Mouse (Mus musculus) kidney, adult 2 months (tissue): ENCODE data around the gene Vstm4. TPM values are rescaled to one million over a fixed set of nuclear protein-coding genes. Genes with fewer than 3 reads are reported as not detected.

Experiments
- DNase-seq: peaks from one replicate; pipeline ENCODE4 v3.0.0; 2021
- H3K27ac ChIP-seq: fragments of 200-500 bp; 2 replicates; pipeline ENCODE4 v1.5.1; 2012; ENCODE audit warnings: low read depth, low read length, control low read depth, inconsistent platforms; ENCODE audit not compliant: insufficient read depth
- H3K27me3 ChIP-seq: fragments of 200-500 bp; replicated peaks from 2 replicates; pipeline ENCODE4 v1.6.1; 2012; ENCODE audit warnings: mild to moderate bottlenecking, moderate library complexity, low read length, inconsistent platforms; ENCODE audit not compliant: control insufficient read depth, insufficient read depth
- H3K36me3 ChIP-seq: fragments of 200-500 bp; 2 replicates; pipeline ENCODE4 v1.6.1; 2012; ENCODE audit warnings: mild to moderate bottlenecking, moderate library complexity, low read length, inconsistent platforms; ENCODE audit not compliant: control insufficient read depth, insufficient read depth
- H3K4me1 ChIP-seq: fragments of 200-500 bp; 2 replicates; pipeline ENCODE4 v1.6.1; 2011; ENCODE audit warnings: low read length; ENCODE audit not compliant: control insufficient read depth, insufficient read depth
- H3K4me3 ChIP-seq: fragments of 200-500 bp; 2 replicates; pipeline ENCODE4 v1.5.1; 2011; ENCODE audit warnings: mild to moderate bottlenecking, low read depth, low read length, control low read depth; ENCODE audit not compliant: insufficient read depth
- CTCF ChIP-seq: fragments of 200-500 bp; conservative IDR thresholded peaks from 2 replicates; pipeline ENCODE4 v1.5.1; 2011; ENCODE audit warnings: low read depth, mild to moderate bottlenecking, control low read depth, low read length, moderate library complexity, mixed read lengths; ENCODE audit not compliant: insufficient read depth, insufficient read length
- POLR2A ChIP-seq: fragments of 200-500 bp; IDR thresholded peaks from one replicate; pipeline ENCODE4 v1.6.1; 2011; ENCODE audit warnings: low read depth, low read length, control low read depth
- WGBS: fragments of 180-500 bp; shearing (Covaris S2); methylation state at CpG from one replicate; pipeline ENCODE4 v1.1.7; 2018; 5-methylcytosine and 5-hydroxymethylcytosine counted together
- polyA plus RNA-seq: library from polyadenylated mRNA; depleted of rRNA; stranded (reverse); fragments of >200 nt; gene quantifications from 2 replicates; pipeline ENCODE4 v1.2.3, GENCODE M21; 2012

The Vstm4 gene
- polyA plus RNA-seq, 1 experiment = 8.3 TPM

DNA sequence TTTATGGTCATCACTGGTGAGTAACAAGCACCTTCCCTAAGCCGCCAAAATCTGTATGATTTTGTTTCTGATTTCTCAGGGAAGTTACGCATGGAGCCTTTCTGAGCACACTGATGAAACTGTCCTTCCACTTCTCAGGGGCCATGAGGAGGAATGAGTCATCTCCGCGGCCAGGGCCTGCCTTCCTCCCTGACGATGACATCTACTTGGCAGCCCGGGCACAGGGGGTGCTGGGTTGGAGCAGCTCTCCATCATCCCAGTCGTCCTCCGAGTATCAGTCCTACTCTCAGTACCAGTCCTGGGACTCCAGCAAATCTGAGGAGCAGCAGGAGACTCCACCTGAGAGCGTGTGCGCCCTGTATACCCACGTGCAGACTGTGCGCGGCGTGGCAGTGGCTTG, 21.4 kb upstream of the Vstm4 start:
- Histone ChIP-seq H3K4me3 (no peak overlapping the region), H3K27me3 (no peaks in the 10 kb centered on the region), H3K36me3 (no peaks in the 10 kb centered on the region), H3K27ac (no peak overlapping the region), H3K4me1 (no peaks in the 10 kb centered on the region)
- TF ChIP-seq CTCF (no peak), POLR2A (no peak)
- DNase-seq = no peak
- WGBS = 85% methylated on average over 14 of the region's 14 CpGs

DNA sequence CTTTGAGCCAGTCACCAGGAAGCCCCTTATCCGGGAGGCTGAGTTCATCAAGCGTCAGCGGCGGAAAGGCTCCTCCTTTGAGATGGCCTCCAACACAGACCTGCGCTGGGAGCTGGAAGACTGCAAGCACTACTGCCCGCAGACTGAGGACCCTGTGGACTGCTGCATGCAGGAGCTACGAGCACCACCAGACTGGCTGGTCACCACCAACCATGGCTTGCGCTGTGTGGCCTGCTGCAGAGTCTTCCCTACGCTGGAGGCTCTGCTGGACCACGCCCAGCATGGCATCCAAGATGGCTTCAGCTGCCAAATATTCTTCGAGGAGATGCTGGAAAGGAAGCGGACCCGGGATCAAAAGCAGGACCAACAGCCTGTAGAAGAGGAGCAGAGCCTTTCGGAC, 21.0 kb upstream of the Vstm4 start:
- no peak for DNase-seq
- Histone ChIP-seq H3K27me3 (no peaks in the 10 kb centered on the region), H3K4me1 (no peaks in the 10 kb centered on the region), H3K4me3 (no peak overlapping the region), H3K36me3 (no peaks in the 10 kb centered on the region), H3K27ac (no peak overlapping the region)
- TF ChIP-seq CTCF (no peak), POLR2A (no peak)
- 90% methylated on average over 14 of the region's 14 CpGs for WGBS

DNA sequence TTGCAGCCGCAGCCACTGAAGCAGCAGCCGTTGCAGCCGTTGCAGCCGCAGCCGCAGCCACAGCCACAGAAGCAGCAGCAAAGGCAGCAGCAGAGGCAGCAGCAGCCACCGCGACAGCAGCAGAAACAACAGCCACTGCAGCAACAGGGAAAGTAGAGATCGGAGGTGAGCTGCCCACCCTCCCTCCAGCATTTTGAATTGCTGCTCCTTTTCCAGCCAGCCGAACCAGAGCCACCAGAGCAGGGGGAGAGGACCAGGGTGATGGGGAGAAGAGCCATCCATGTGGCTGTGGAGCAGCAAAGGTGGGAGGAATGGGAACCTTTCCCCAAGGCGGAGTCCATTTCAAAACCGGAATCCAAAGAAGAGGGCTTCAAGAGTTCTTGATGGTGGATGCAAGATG, 20.4 kb upstream of the Vstm4 start:
- 93% methylated on average over 11 of the region's 11 CpGs for WGBS
- TF ChIP-seq POLR2A (no peak), CTCF (no peak)
- H3K36me3 ChIP-seq = no peaks in the 10 kb centered on the region

DNA sequence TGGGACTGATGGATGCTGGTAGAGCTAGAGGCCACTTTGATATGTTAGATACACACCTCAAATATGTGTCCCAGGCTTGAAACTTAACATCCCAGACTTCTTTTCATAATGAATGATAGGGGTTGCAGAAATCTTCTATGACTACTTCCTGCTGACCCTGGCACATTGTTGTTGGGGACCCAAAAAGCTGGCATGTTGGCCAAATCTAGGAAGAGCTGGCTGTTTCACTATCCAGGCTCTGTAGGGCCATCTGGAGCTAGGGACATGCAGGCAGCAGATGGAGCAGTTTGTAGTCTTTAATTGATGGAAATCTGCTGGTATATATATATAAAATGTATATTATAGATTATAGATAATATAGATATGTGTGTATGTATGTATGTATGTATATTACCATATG, 14.5 kb upstream of the Vstm4 start:
- no peak for DNase-seq
- H3K27ac ChIP-seq = no peak overlapping the region
- H3K36me3 ChIP-seq = no peaks in the 10 kb centered on the region
- no peaks in the 10 kb centered on the region for H3K27me3 ChIP-seq
- no peak for TF ChIP-seq POLR2A
- no peak for TF ChIP-seq CTCF
- H3K4me1 ChIP-seq = no peaks in the 10 kb centered on the region
- H3K4me3 ChIP-seq = no peak overlapping the region

More for the DNA sequence above, 20.4 kb upstream of the Vstm4 start:
- no peak for DNase-seq
- Histone ChIP-seq H3K27me3 (no peaks in the 10 kb centered on the region), H3K4me1 (no peaks in the 10 kb centered on the region), H3K4me3 (no peak overlapping the region), H3K27ac (no peak overlapping the region)

DNA sequence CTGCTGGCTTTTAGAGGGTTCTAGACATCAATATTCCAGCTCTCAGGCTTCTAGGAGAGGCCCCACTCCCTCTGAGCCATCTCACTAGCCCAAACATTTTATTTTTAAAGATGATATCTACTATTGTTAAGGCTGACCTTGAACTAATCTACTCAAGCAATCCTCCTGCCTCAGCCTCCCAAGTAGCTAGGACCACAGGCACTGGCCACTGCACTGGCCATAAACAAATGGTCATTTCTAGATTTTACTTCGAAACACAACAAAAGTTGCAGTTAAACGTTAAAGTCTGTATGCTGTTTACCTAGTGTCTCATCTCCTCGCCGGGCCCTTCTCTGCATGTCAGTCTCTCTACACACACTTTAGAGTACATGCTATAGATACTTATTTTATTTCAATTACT, 2.5 kb upstream of the Vstm4 start:
- Histone ChIP-seq H3K36me3 (no peaks in the 10 kb centered on the region), H3K27ac (no peak overlapping the region), H3K27me3 (no peaks in the 10 kb centered on the region; the same call in 1 of the 2 replicates), H3K4me1 (no peaks in the 10 kb centered on the region), H3K4me3 (no peak overlapping the region)
- WGBS = 92% methylated on average over 4 of the region's 4 CpGs
- no peak for DNase-seq
- TF ChIP-seq POLR2A = no peak
- no peak for TF ChIP-seq CTCF

DNA sequence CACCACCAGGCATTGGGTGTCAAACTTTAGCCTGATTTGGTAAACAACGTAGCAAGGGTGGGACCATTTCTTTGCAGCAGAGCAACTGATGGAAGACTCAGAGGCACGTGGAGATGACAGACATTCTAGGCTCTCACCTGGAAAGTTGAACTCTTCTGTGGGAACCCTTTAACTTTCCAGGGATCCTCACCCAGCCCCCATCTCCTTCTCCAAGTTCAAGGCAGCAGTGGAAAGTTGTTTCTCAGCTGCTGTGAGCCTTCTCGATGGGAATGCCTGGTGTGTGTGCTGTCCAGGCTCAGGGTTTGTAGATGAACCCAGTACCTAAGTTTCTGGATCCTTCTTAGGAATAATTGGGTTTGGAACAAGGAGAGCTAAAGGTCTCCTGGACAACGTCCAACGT, 310 bp upstream of the Vstm4 start:
- H3K4me3 ChIP-seq = peak overlapping the region; percentile 52; the same call in 1 of the 2 replicates
- no peaks in the 10 kb centered on the region for H3K36me3 ChIP-seq
- H3K27me3 ChIP-seq = no peaks in the 10 kb centered on the region; the same call in 1 of the 2 replicates
- H3K27ac ChIP-seq = no peak overlapping the region
- TF ChIP-seq CTCF (no peak), POLR2A (no peak)
- WGBS = 32% methylated on average over 5 of the region's 5 CpGs
- H3K4me1 ChIP-seq = no peaks in the 10 kb centered on the region
- no peak for DNase-seq

DNA sequence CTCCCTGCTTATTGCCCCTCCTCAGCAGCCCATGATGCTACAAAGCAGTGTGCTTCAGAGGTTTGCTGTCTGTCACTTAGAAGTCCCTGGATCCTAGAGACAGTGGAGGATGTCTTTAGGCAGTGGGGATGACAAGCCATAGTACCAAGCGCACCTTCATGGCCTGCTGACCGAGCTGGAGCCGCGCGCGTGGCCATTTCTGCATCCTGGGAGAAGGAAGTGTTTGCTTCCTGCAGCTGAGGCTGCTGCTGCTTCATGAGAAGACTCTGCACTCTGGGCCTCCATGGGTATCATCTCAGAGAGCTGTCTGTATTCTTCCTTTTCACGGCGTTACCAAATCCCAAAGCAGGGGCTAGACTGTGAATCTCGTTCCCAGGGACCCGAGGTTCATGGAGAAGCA, 1.8 kb downstream of the Vstm4 start:
- no peaks in the 10 kb centered on the region; the same call in 1 of the 2 replicates for H3K27me3 ChIP-seq
- H3K36me3 ChIP-seq = no peaks in the 10 kb centered on the region
- DNase-seq = no peak
- no peak overlapping the region for H3K27ac ChIP-seq
- no peak overlapping the region for H3K4me3 ChIP-seq
- WGBS = 92% methylated on average over 10 of the region's 10 CpGs
- H3K4me1 ChIP-seq = no peaks in the 10 kb centered on the region
- TF ChIP-seq POLR2A (no peak), CTCF (no peak)

DNA sequence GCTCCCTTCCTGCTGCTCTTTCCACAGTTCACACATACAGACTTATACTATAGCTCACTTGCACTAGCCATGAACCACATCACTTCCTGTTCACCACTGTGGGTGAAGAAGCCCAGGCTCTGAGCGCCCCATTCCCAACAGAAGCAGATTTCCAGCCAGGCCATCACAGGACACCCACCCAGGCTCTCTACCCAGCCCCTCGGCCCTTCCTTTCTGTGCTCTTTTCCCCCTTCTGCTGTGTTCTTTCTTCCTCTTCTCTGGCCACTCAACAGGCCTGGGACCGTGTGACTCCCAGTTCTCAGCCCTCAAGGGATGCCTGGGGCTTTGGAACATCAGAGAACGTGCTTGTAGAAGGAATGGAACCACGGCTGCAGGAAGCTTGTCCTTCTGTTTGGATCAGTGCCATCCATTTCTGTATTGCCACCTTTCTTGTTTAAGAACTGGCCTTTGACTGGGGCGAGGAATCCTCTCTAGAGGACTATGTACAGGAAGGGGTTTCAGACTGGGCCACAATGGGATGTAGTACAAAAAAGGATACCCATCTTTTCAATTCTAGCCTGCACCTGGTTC, 2.5 kb downstream of the Vstm4 start:
- no peaks in the 10 kb centered on the region for H3K36me3 ChIP-seq
- WGBS = 68% methylated on average over 6 of the region's 6 CpGs
- no peak overlapping the region for H3K4me3 ChIP-seq
- no peaks in the 10 kb centered on the region; the same call in 1 of the 2 replicates for H3K27me3 ChIP-seq
- no peak for DNase-seq
- TF ChIP-seq CTCF = no peak
- TF ChIP-seq POLR2A = no peak
- no peak overlapping the region for H3K27ac ChIP-seq
- H3K4me1 ChIP-seq = no peaks in the 10 kb centered on the region
